Mouse (Mus musculus) retina, postnatal 1 day (tissue): ENCODE results near the gene Galnt3.
A peak's percentile ranks its signal among the peaks of the same experiment; 100 is the strongest.

Source experiments
- DNase-seq: peaks from one replicate; pipeline ENCODE4 v3.0.0-alpha.2; 2012

Gene Galnt3

GRCm38 (mm10) chr2:66103740-66104436, 20.9 kb downstream of the Galnt3 start:
- DNase-seq: no peak

GRCm38 (mm10) chr2:66101686-66102304, 23.0 kb downstream of the Galnt3 start:
- DNase-seq: no peak

- DNase-seq: peak; percentile 72
Observed at GRCm38 (mm10) chr2:66100671-66101351, 24.0 kb downstream of the Galnt3 start.

GRCm38 (mm10) chr2:66100239-66100638, 24.6 kb downstream of the Galnt3 start:
- DNase-seq: no peak

GRCm38 (mm10) chr2:66094622-66095181, 30.1 kb downstream of the Galnt3 start:
- peak; percentile 24 for DNase-seq

- no peak for DNase-seq
Observed at GRCm38 (mm10) chr2:66091296-66091695, 33.5 kb downstream of the Galnt3 start.

- no peak for DNase-seq
Observed at GRCm38 (mm10) chr2:66081876-66082275, 42.9 kb downstream of the Galnt3 start.

GRCm38 (mm10) chr2:66080731-66081130, 44.1 kb downstream of the Galnt3 start:
- no peak for DNase-seq

- DNase-seq: peak; percentile 20
Observed at GRCm38 (mm10) chr2:66069454-66069853, 55.3 kb downstream of the Galnt3 start.

- DNase-seq: no peak
Observed at GRCm38 (mm10) chr2:66063291-66063690, 61.5 kb downstream of the Galnt3 start.

GRCm38 (mm10) chr2:66044405-66045089, 80.2 kb downstream of the Galnt3 start:
- no peak for DNase-seq

- peak; percentile 93 for DNase-seq
Observed at GRCm38 (mm10) chr2:66043441-66044404, 81.1 kb downstream of the Galnt3 start.

- peak; percentile 95 for DNase-seq
Observed at GRCm38 (mm10) chr2:66041917-66042419, 82.8 kb downstream of the Galnt3 start.

- peak; percentile 86 for DNase-seq
Observed at GRCm38 (mm10) chr2:66041203-66041916, 83.4 kb downstream of the Galnt3 start.

GRCm38 (mm10) chr2:66040611-66041010, 84.2 kb downstream of the Galnt3 start:
- no peak for DNase-seq

GRCm38 (mm10) chr2:66034907-66035679, 89.7 kb downstream of the Galnt3 start:
- peak; percentile 81 for DNase-seq
